Mouse (Mus musculus) kidney, adult 18-20 months (tissue): Measurements from ENCODE around the gene Sh3kbp1.

Source experiments
- DNase-seq: peaks from one replicate; pipeline ENCODE4 v3.0.0; 2021

Sh3kbp1 gene

GRCm38 (mm10) chrX:159840225-159840624 is 213.2 kb downstream of the Sh3kbp1 start:
- no peak for DNase-seq

GRCm38 (mm10) chrX:159850722-159851121 is 223.7 kb downstream of the Sh3kbp1 start:
- DNase-seq, result no peak

GRCm38 (mm10) chrX:159856866-159857265 is 229.8 kb downstream of the Sh3kbp1 start:
- no peak for DNase-seq

- no peak for DNase-seq
Measured at GRCm38 (mm10) chrX:159858126-159858525, 231.1 kb downstream of the Sh3kbp1 start.

- DNase-seq, result no peak
Measured at GRCm38 (mm10) chrX:159860841-159861530, 233.9 kb downstream of the Sh3kbp1 start.

- no peak for DNase-seq
Measured at GRCm38 (mm10) chrX:159867660-159868059, 240.6 kb downstream of the Sh3kbp1 start.

- DNase-seq, result no peak
Measured at GRCm38 (mm10) chrX:159872521-159872920, 245.4 kb downstream of the Sh3kbp1 start.

- DNase-seq, result no peak
Measured at GRCm38 (mm10) chrX:159877770-159878169, 250.7 kb downstream of the Sh3kbp1 start.

- no peak for DNase-seq
Measured at GRCm38 (mm10) chrX:159879455-159879854, 252.4 kb downstream of the Sh3kbp1 start.

GRCm38 (mm10) chrX:159881576-159881975 is 254.5 kb downstream of the Sh3kbp1 start:
- no peak for DNase-seq

GRCm38 (mm10) chrX:159896536-159896935 is 269.5 kb downstream of the Sh3kbp1 start:
- DNase-seq, result no peak

- DNase-seq, result no peak
Measured at GRCm38 (mm10) chrX:159898110-159898509, 271.0 kb downstream of the Sh3kbp1 start.

GRCm38 (mm10) chrX:159899121-159899520 is 272.0 kb downstream of the Sh3kbp1 start:
- DNase-seq, result no peak

- no peak for DNase-seq
Measured at GRCm38 (mm10) chrX:159903421-159903820, 276.3 kb downstream of the Sh3kbp1 start.

- DNase-seq, result no peak
Measured at GRCm38 (mm10) chrX:159907703-159908102, 280.6 kb downstream of the Sh3kbp1 start.

- DNase-seq, result no peak
Measured at GRCm38 (mm10) chrX:159909446-159910277, 282.6 kb downstream of the Sh3kbp1 start.

- no peak for DNase-seq
Measured at GRCm38 (mm10) chrX:159910600-159910999, 283.5 kb downstream of the Sh3kbp1 start.

- DNase-seq, result no peak
Measured at GRCm38 (mm10) chrX:159911613-159912012, 284.5 kb downstream of the Sh3kbp1 start.

- DNase-seq, result no peak
Measured at GRCm38 (mm10) chrX:159912061-159912460, 285.0 kb downstream of the Sh3kbp1 start.

- no peak for DNase-seq
Measured at GRCm38 (mm10) chrX:159913489-159913888, 286.4 kb downstream of the Sh3kbp1 start.

GRCm38 (mm10) chrX:159915125-159915524 is 288.1 kb downstream of the Sh3kbp1 start:
- no peak for DNase-seq

- no peak for DNase-seq
Measured at GRCm38 (mm10) chrX:159924759-159925158, 297.7 kb downstream of the Sh3kbp1 start.

GRCm38 (mm10) chrX:159928165-159928564 is 301.1 kb downstream of the Sh3kbp1 start:
- DNase-seq, result no peak

GRCm38 (mm10) chrX:159928834-159929233 is 301.8 kb downstream of the Sh3kbp1 start:
- DNase-seq, result no peak
